Mouse (Mus musculus) left cerebral cortex, postnatal 14 days (tissue): ENCODE results near the gene Pole2. TPM values are rescaled to one million over a fixed set of nuclear protein-coding genes. Genes with fewer than 3 reads are reported as not detected.
"Not testable (repeated sequence)": the region's sequence is repeated elsewhere in the genome, so short reads cannot be mapped to it uniquely, and the experiment has no call there.

ENCODE experiments used
- DNase-seq, 2 experiments: peaks; one replicate each; pipeline ENCODE4 v3.0.0; 2021 to 2022; ENCODE audit warnings: low spot score in 2 of 2, mixed read lengths in 1 of 2
- intact Hi-C: fragments of 180-260 bp; cut with DNase I; formaldehyde crosslinking; loops from one replicate; pipeline ENCODE4 v1.15.1; 2025
- total RNA-seq, 2 experiments: library from RNA; stranded (reverse); gene quantifications; 2 replicates each; pipeline ENCODE4 v1.2.3; 2021

Pole2 gene
- total RNA-seq, 2 experiments from 2014 or later, result 0.75 to 0.76 TPM

DNA sequence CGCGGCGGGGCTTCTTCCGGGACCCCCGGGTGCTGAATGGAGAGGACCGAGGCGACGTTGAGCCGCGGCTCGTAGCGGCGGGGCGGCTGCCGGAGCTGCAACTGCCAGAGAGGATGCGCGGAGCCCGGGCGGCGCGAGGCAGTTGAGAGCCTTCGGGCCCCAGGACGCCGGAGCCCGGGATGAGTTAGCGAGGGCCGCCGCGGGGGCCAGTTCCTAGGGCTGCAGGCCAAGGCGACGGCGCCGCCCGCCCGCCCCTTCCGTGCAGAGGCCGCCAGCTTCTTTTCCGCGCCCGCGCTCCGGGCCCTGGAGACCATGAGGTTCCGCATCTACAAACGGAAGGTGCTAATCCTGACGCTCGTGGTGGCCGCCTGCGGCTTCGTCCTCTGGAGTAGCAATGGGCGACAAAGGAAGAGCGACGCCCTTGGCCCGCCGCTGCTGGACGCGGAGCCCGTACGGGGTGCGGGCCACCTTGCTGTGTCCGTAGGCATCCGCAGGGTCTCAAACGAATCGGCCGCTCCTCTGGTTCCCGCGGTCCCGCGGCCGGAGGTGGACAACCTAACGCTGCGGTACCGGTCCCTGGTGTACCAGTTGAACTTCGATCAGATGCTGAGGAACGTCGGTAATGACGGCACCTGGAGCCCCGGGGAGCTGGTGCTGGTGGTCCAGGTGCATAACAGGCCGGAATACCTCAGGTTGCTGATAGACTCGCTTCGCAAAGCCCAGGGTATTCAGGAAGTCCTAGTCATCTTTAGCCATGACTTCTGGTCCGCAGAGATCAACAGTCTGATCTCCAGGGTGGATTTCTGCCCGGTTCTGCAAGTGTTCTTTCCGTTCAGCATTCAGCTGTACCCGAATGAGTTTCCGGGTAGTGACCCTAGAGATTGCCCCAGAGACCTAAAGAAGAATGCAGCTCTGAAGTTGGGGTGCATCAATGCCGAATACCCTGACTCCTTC lies 43.4 kb downstream of the Pole2 start:
- DNase-seq, result peak; percentile 52 to 63
- intact Hi-C loops, result no loop called here

DNA sequence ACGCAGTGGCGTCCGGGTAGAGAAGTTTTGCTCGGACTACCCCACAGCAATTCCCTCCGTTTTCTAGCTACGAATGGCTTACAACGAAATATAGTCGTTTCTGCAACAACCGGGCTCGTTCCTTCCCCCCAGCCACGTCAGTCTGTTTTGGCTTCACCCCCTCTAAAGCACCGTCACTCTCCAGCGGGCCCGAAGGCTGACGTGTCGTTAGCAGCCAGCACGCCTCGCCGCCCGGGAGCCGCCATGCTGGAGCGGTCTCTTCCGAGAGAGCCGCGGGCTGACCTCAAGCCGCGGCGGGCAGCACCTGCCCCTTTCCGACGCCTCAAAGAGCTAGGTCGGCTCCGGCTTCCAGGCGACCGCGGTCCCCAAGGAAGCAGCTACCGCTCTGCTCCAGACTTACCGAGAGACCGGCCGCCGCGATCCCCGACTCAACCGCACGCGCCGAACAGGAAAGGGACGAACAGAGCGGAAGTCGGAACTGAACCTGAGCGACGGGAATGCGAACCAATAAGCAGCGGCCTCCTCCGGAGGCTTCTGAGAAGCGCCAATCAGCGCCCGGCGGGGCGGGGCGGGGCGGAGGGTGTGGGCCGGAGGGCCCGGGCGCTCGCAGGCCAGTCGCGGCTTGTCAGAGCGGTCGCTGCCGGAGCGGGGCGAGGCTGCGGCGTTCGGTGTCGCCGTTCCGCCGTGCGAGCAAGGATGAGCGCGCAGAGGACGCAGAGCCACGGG lies 44.2 kb downstream of the Pole2 start, which contains the start of the genes Rpl36al and Mgat2:
Gene Rpl36al (minus strand): TSS at position 501 of the 726 bp plus-strand sequence.
Gene Mgat2 (plus strand): TSS at position 575 of the 726 bp plus-strand sequence.
- intact Hi-C loops, result no loop called here

DNA sequence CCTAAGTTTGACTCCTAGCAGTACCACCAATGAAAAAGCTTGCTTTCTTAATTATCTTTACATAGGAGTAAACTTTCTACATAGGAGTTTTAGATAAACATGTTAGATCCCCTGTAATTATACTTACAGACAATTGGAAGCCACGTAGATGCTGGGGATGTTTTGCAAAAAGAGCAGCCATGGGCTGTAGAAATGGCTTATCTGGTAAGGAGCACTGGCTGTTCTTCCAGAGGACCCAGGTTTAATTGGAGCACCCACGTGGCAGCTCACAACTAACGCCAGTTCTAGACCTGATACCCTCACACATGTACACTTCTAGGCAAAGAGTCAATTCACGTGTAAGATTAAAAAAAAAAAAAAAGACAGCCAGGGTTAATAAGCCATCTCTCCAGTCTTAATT lies 46.2 kb downstream of the Pole2 start:
- DNase-seq, result no peak
- intact Hi-C loops, result no loop called here

More for the DNA sequence above, 44.2 kb downstream of the Pole2 start, which contains the start of the genes Rpl36al and Mgat2:
- DNase-seq, result peak; percentile 98 to 100

DNA sequence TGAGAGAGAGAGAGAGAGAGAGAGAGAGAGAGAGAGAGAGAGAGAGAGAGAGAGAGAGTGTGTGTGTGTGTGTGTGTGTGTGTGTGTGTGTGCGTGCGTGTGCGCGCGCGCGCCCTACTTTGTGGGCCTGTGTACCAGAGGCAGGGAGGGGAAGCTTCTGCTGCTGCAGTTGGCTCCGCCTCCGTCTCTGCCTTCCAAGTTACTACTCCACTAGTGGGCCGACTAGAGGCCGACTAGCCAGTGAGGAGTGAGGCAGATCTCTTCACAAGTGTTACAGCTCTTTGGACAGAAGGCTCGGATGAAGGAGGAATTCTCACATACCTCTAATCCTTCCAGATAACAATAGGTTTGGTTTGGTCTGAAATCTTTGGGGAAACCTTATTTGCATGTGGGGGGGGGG lies 48.6 kb downstream of the Pole2 start:
- no peak for DNase-seq
- intact Hi-C loops, result no loop called here

DNA sequence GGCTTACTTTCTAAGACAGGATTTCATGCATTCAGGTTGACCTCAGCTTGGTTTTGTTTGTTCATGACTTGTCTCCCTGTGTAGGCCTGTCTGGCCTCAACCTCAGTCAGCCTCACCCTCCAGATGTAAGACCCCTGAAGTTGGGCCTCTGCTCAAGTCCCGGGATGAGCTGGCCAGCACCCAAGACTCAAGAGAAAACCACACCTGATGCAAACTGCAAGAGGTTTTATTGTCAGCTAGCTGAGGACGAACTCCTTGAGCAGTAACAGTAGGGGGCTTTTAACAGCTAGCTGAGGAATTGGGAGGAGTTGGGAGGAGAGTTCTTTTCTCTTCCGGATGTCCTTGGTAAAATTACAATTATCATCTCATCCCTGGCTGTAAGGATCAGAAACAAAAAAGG lies 50.5 kb downstream of the Pole2 start:
- intact Hi-C loops, result no loop called here
- DNase-seq, result no peak

GRCm38 (mm10) chr12:69175975-69176374 lies 52.0 kb downstream of the Pole2 start:
- intact Hi-C loops, result no loop called here
- DNase-seq, result no peak

DNA sequence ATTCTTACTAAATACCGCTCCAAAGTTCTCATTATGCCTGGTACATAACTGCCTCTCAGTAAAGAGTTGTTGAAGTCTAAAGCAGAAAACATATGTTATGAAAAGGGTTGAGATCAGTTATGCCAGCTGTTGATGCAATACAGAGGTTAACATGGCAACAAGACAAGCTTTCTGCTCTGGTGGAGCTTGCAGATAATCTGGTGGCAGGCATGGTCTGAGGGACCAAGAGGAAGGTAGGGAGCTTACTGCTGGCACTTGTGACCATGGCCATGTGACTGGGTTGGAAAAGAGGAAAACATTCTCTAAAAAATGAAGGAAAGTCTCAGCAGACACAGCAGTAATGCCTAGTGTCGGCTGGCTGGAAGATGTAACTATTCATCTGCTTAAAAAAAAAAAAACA lies 56.7 kb downstream of the Pole2 start:
- intact Hi-C loops, result no loop called here
- DNase-seq, result no peak

- peak; percentile 80 to 83 for DNase-seq
- intact Hi-C loops, result no loop called here
These were observed 59.4 kb downstream of the Pole2 start, which contains the start of gene Lrr1 for GRCm38 (mm10) chr12:69168461-69169106. Lrr1 (plus strand) TSS chr12:69168814.

DNA sequence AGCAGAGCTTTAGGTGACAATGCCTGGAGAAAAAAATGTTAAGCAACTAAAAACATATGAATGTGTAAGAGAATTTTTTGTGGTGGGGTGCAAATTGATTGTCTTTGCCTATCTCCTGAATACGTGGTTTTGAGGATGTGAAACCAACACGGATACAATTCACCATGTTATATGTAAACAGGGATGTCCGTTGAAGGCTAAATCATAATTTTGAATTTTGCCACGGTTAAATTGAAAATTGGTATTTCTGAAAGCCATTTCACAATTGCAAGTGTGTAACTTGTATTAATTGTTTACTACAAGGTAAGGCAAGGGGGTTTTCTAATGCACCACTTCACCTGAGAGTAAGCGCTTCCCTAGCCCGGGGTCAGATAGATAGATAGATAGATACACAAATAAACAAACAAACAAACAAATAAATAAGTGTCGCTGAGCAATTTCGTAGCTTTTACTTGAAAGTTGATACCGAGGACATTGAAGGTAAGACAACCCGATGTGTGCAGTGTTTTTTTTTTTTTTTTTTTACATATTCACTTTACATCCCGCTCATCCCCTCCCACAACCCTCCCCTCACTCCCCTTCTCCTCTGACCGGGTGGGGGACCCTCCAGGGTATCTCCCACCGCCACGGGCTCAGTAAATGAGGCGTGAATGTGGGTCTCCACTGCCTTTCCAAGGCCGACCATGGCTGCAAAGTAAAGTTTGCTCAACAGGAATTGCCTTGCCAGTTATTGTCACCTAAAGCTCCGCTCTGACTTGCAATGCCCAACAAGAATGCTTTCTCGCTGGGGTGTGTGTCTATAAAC lies 60.1 kb downstream of the Pole2 start:
- intact Hi-C loops, result no loop called here
- DNase-seq, result no peak

- DNase-seq, intact Hi-C loops: not testable (repeated sequence)
These were observed 61.0 kb downstream of the Pole2 start for GRCm38 (mm10) chr12:69166861-69167581.

- intact Hi-C loops, result no loop called here
- DNase-seq, result no peak
These were observed 63.1 kb downstream of the Pole2 start for GRCm38 (mm10) chr12:69164904-69165303.

DNA sequence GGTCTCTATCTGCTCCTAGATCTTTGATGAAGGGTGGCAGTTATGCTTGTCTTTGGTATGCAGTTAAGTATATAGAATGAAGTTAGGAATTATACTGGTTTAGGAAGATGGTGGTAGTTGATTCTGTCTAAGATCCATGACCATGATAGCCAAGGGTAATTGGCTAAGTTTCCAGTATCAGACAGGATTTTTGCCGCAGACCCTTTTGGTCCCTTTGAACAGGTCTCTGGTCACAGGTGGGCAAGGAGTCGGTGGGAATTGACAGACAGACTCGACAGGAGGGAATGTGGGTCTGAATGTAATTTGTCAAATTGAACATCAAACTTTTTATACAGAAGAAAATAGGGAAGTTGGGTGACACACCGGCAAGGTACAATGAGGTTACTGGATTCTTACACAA lies 64.4 kb downstream of the Pole2 start:
- DNase-seq, intact Hi-C loops: not testable (repeated sequence)

GRCm38 (mm10) chr12:69160677-69161076 lies 67.3 kb downstream of the Pole2 start:
- intact Hi-C loops, DNase-seq: not testable (repeated sequence)

DNA sequence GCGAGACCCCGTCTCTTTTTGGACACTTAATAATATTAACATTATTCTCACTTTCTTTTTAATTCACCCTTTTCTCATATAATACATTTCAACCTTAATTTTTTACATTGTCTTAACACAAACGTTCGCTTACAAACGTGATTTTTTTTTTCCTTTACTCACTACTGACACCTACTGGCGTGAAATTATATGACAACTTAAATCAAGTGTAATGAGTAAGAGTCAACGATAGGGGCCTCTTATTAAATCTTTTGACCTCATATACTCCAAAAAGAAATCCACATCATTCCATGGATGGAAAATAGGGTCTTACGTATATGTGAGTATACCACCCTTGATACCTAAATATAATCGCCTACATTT lies 68.4 kb downstream of the Pole2 start:
- DNase-seq, result peak; percentile 21 to 75
- intact Hi-C loops, result no loop called here

DNA sequence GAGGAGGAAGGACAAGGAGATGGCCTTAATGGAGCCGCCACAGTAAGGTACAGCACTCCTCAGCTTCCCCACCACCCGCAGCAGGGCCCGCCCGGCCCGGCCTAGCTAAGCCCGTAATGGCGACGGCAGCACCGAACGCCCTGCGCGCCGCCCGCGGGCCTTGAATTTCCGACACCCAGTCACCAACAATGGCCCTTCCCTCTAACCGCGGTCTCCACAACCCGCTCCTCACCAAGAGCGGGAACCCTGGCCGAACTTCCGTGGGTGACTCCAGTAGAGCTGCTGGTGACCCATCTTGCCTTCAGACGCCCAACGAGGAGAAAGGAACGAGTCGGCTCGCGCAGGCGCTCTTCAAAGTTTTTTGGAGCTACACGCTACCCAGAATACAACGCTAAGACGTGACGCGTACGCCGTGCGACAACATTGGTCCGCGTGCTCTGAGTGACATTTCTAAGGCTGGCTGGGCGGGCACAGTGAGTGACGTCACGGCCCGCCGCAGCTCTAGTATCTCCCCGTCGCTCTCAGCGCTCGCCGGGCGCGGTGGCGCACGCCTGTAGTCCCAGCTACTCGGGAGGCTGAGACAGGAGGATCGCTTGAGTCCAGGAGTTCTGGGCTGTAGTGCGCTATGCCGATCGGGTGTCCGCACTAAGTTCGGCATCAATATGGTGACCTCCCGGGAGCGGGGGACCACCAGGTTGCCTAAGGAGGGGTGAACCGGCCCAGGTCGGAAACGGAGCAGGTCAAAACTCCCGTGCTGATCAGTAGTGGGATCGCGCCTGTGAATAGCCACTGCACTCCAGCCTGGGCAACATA lies 69.0 kb downstream of the Pole2 start, which contains the start of gene Rps29:
Gene Rps29 (minus strand): TSS at position 422 of the 813 bp plus-strand sequence.
- intact Hi-C loops, result not testable (repeated sequence)
- DNase-seq, result peak; percentile 99

GRCm38 (mm10) chr12:69158366-69158764 lies 69.6 kb downstream of the Pole2 start:
- intact Hi-C loops, result no loop called here
- DNase-seq, result no peak

GRCm38 (mm10) chr12:69157107-69157506 lies 70.9 kb downstream of the Pole2 start:
- no peak for DNase-seq
- intact Hi-C loops, result no loop called here
